Mouse (Mus musculus): Measurements from ENCODE around the gene Gnat1. TPM values are rescaled to one million over a fixed set of nuclear protein-coding genes. Genes with fewer than 3 reads are reported as not detected.
A peak's percentile ranks its signal among the peaks of the same experiment; 100 is the strongest.

Gnat1 gene
- polyA plus RNA-seq, 1 experiment: not detected

GRCm38 (mm10) chr9:107695441-107696105 is 16.1 kb upstream of the Gnat1 start:
- no peak for DNase-seq (ENCODE audit: low read depth in 1 of 2, low spot score in 2 of 2)
- 74% methylated on average over 12 of the region's 12 CpGs for WGBS
- no peaks in the 10 kb centered on the region for H3K27me3 ChIP-seq (ENCODE audit: control insufficient read depth, insufficient read depth, low read length)
- TF ChIP-seq CTCF (IDR thresholded peaks at IDR 0.05; ENCODE audit: extremely low read depth, insufficient read depth, insufficient read length, insufficient replicate concordance) (no peak), POLR2A (IDR thresholded peaks at IDR 0.05; ENCODE audit: low read depth, low read length) (no peak)
- peak overlapping the region; percentile 33 for H3K27ac ChIP-seq (ENCODE audit: insufficient read depth, low read length)
- no peaks in the 10 kb centered on the region for H3K36me3 ChIP-seq (ENCODE audit: control insufficient read depth, insufficient read depth, low read length)
- H3K4me1 ChIP-seq (ENCODE audit: control insufficient read depth, insufficient read depth, insufficient read length): no peaks in the 10 kb centered on the region
- no peak overlapping the region for H3K4me3 ChIP-seq (ENCODE audit: extremely low read depth, insufficient read depth, insufficient read length)

- no peak overlapping the region for H3K4me3 ChIP-seq (ENCODE audit: extremely low read depth, insufficient read depth, insufficient read length)
- H3K36me3 ChIP-seq (ENCODE audit: control insufficient read depth, insufficient read depth, low read length): no peaks in the 10 kb centered on the region
- H3K4me1 ChIP-seq (ENCODE audit: control insufficient read depth, insufficient read depth, insufficient read length): no peaks in the 10 kb centered on the region
- 78% methylated on average over 7 of the region's 7 CpGs for WGBS
- no peaks in the 10 kb centered on the region for H3K27me3 ChIP-seq (ENCODE audit: control insufficient read depth, insufficient read depth, low read length)
- no peak for DNase-seq (ENCODE audit: low read depth in 1 of 2, low spot score in 2 of 2)
- TF ChIP-seq POLR2A (IDR thresholded peaks at IDR 0.05; ENCODE audit: low read depth, low read length) (no peak), CTCF (IDR thresholded peaks at IDR 0.05; ENCODE audit: extremely low read depth, insufficient read depth, insufficient read length, insufficient replicate concordance) (no peak)
- no peak overlapping the region for H3K27ac ChIP-seq (ENCODE audit: insufficient read depth, low read length)
Measured at GRCm38 (mm10) chr9:107694627-107695026, 15.1 kb upstream of the Gnat1 start.

DNA sequence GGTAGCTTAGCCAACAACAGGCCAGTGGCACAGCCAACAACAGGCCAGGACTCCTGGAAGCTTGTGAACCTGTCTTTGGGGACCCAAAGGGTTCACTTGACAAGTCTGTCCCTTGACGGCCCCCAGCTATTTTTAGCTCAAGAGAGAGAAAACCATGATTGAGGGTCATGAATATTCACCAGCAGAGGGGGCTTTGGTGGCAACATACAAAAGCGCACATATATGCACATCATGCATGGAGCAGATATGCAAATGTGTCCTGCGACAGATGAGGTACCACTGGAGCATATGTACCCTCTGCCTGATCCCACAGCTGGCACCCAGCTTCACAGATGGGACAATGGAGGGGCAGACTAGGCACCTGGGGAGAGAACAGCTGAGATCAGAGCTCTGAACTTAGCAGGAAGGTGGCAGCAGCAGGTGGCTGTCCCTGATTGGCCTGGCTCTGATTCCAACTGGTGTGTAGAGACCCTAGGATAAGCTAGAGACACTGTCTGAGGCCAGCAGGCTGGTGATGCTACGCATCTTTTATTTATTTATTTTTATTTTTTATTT is 14.0 kb upstream of the Gnat1 start:
- H3K4me3 ChIP-seq (ENCODE audit: extremely low read depth, insufficient read depth, insufficient read length): no peak overlapping the region
- H3K36me3 ChIP-seq (ENCODE audit: control insufficient read depth, insufficient read depth, low read length): no peaks in the 10 kb centered on the region
- H3K27ac ChIP-seq (ENCODE audit: insufficient read depth, low read length): no peak overlapping the region
- TF ChIP-seq CTCF (IDR thresholded peaks at IDR 0.05; ENCODE audit: extremely low read depth, insufficient read depth, insufficient read length, insufficient replicate concordance): no peak
- TF ChIP-seq POLR2A (IDR thresholded peaks at IDR 0.05; ENCODE audit: low read depth, low read length): no peak
- WGBS: 50% methylated on average over 4 of the region's 4 CpGs
- DNase-seq (ENCODE audit: low read depth in 1 of 2, low spot score in 2 of 2): no peak
- H3K4me1 ChIP-seq (ENCODE audit: control insufficient read depth, insufficient read depth, insufficient read length): no peaks in the 10 kb centered on the region
- H3K27me3 ChIP-seq (ENCODE audit: control insufficient read depth, insufficient read depth, low read length): no peaks in the 10 kb centered on the region

GRCm38 (mm10) chr9:107692785-107693184 is 13.3 kb upstream of the Gnat1 start:
- no peak for TF ChIP-seq POLR2A (IDR thresholded peaks at IDR 0.05; ENCODE audit: low read depth, low read length)
- TF ChIP-seq CTCF (IDR thresholded peaks at IDR 0.05; ENCODE audit: extremely low read depth, insufficient read depth, insufficient read length, insufficient replicate concordance): no peak
- H3K36me3 ChIP-seq (ENCODE audit: control insufficient read depth, insufficient read depth, low read length): no peaks in the 10 kb centered on the region
- no peaks in the 10 kb centered on the region for H3K4me1 ChIP-seq (ENCODE audit: control insufficient read depth, insufficient read depth, insufficient read length)
- 72% methylated on average over 5 of the region's 5 CpGs for WGBS
- no peak for DNase-seq (ENCODE audit: low read depth in 1 of 2, low spot score in 2 of 2)
- H3K27me3 ChIP-seq (ENCODE audit: control insufficient read depth, insufficient read depth, low read length): no peaks in the 10 kb centered on the region
- no peak overlapping the region for H3K4me3 ChIP-seq (ENCODE audit: extremely low read depth, insufficient read depth, insufficient read length)
- no peak overlapping the region for H3K27ac ChIP-seq (ENCODE audit: insufficient read depth, low read length)

DNA sequence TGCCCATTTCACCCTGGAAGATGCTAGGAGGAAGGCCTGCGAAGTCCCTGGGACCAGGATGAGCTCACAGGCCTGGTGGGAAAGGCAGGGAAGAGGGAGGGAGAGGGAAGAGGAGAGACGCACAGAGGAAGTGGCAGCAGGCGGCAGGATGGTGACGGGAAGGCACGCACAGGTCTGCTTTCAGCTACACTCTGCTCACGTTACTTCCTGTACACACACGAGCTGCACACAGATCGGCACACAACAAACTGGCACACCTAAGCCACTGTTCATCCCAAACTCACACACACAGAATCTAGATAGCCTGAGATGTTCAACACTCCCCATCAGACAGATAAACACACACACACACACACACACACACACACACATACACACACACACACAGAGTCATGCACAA is 10.9 kb upstream of the Gnat1 start:
- H3K4me3 ChIP-seq (ENCODE audit: extremely low read depth, insufficient read depth, insufficient read length): no peak overlapping the region
- TF ChIP-seq CTCF (IDR thresholded peaks at IDR 0.05; ENCODE audit: extremely low read depth, insufficient read depth, insufficient read length, insufficient replicate concordance) (no peak), POLR2A (IDR thresholded peaks at IDR 0.05; ENCODE audit: low read depth, low read length) (no peak)
- no peaks in the 10 kb centered on the region for H3K36me3 ChIP-seq (ENCODE audit: control insufficient read depth, insufficient read depth, low read length)
- no peak overlapping the region for H3K27ac ChIP-seq (ENCODE audit: insufficient read depth, low read length)
- no peaks in the 10 kb centered on the region for H3K27me3 ChIP-seq (ENCODE audit: control insufficient read depth, insufficient read depth, low read length)
- H3K4me1 ChIP-seq (ENCODE audit: control insufficient read depth, insufficient read depth, insufficient read length): no peaks in the 10 kb centered on the region
- 20% methylated on average over 8 of the region's 8 CpGs for WGBS
- no peak for DNase-seq (ENCODE audit: low read depth in 1 of 2, low spot score in 2 of 2)

GRCm38 (mm10) chr9:107688939-107689338 is 9.4 kb upstream of the Gnat1 start:
- no peak for DNase-seq (ENCODE audit: low read depth in 1 of 2, low spot score in 2 of 2)
- TF ChIP-seq POLR2A (IDR thresholded peaks at IDR 0.05; ENCODE audit: low read depth, low read length) (no peak), CTCF (IDR thresholded peaks at IDR 0.05; ENCODE audit: extremely low read depth, insufficient read depth, insufficient read length, insufficient replicate concordance) (no peak)
- 78% methylated on average over 7 of the region's 7 CpGs for WGBS
- Histone ChIP-seq H3K27me3 (ENCODE audit: control insufficient read depth, insufficient read depth, low read length) (no peaks in the 10 kb centered on the region), H3K36me3 (ENCODE audit: control insufficient read depth, insufficient read depth, low read length) (no peaks in the 10 kb centered on the region), H3K27ac (ENCODE audit: insufficient read depth, low read length) (no peak overlapping the region), H3K4me1 (ENCODE audit: control insufficient read depth, insufficient read depth, insufficient read length) (no peaks in the 10 kb centered on the region), H3K4me3 (ENCODE audit: extremely low read depth, insufficient read depth, insufficient read length) (no peak overlapping the region)

DNA sequence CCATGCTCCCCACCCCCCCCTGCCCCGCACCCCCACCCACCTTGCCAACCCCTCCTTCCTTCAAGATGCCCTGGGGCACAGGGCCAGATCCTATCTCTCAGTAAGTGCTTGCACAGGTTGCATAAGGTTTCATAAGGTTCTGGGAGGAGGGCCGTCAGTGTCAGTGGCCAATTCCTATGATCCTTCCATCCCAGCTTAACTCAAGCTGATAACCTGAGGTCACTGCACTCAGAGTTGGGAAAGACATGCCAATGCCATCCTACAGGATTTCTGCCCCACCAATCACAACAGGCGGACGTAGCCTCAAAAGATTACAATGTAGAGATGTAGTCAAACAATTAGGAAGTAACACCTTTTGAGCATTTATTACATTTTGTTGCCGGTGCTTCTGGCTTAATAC is 8.9 kb upstream of the Gnat1 start:
- Histone ChIP-seq H3K36me3 (ENCODE audit: control insufficient read depth, insufficient read depth, low read length) (no peaks in the 10 kb centered on the region), H3K27me3 (ENCODE audit: control insufficient read depth, insufficient read depth, low read length) (no peaks in the 10 kb centered on the region), H3K27ac (ENCODE audit: insufficient read depth, low read length) (no peak overlapping the region), H3K4me1 (ENCODE audit: control insufficient read depth, insufficient read depth, insufficient read length) (no peaks in the 10 kb centered on the region), H3K4me3 (ENCODE audit: extremely low read depth, insufficient read depth, insufficient read length) (no peak overlapping the region)
- DNase-seq (ENCODE audit: low read depth in 1 of 2, low spot score in 2 of 2): no peak
- 84% methylated on average over 5 of the region's 5 CpGs for WGBS
- TF ChIP-seq POLR2A (IDR thresholded peaks at IDR 0.05; ENCODE audit: low read depth, low read length) (no peak), CTCF (IDR thresholded peaks at IDR 0.05; ENCODE audit: extremely low read depth, insufficient read depth, insufficient read length, insufficient replicate concordance) (no peak)

Data from spleen, adult 2 months (tissue).